Mouse (Mus musculus) midbrain, embryonic 14.5 days (tissue): ENCODE measurements around the gene Rbfox2. TPM values are rescaled to one million over a fixed set of nuclear protein-coding genes. Genes with fewer than 3 reads are reported as not detected.

ENCODE experiments used
- ATAC-seq: fragments of 200-750 bp; cut with Nextera tagmentation; 2 replicates; pipeline ENCODE4 v1.8.0; 2017; ENCODE audit warnings: moderate number of reproducible peaks, moderate library complexity; ENCODE audit not compliant: low FRiP score, low TSS enrichment
- DNase-seq: peaks from one replicate; pipeline ENCODE4 v3.0.0-alpha.2; 2015
- H3K27ac ChIP-seq: fragments of 300-500 bp; sonication (generic); replicated peaks from 2 replicates; pipeline ENCODE4 v1.5.1; 2014; ENCODE audit warnings: mild to moderate bottlenecking, low read depth, low read length, moderate library complexity
- H3K27me3 ChIP-seq: fragments of 300-500 bp; sonication (generic); 2 replicates; pipeline ENCODE4 v1.6.1; 2014; ENCODE audit warnings: low read length, control low read depth, mixed read lengths; ENCODE audit not compliant: control insufficient read depth, insufficient read depth
- H3K36me3 ChIP-seq: fragments of 300-500 bp; sonication (generic); 2 replicates; pipeline ENCODE4 v1.6.1; 2014; ENCODE audit warnings: low read length, control low read depth; ENCODE audit not compliant: control insufficient read depth, insufficient read depth
- H3K4me1 ChIP-seq: fragments of 300-500 bp; sonication (generic); 2 replicates; pipeline ENCODE4 v1.6.1; 2014; ENCODE audit warnings: mild to moderate bottlenecking, antibody characterized with exemption, low read length, control low read depth; ENCODE audit not compliant: control insufficient read depth, insufficient read depth
- H3K4me2 ChIP-seq: fragments of 300-500 bp; sonication (generic); 2 replicates; pipeline ENCODE4 v1.6.1; 2014; ENCODE audit warnings: mild to moderate bottlenecking, low read length, moderate library complexity
- H3K4me3 ChIP-seq: fragments of 300-500 bp; sonication (generic); replicated peaks from 2 replicates; pipeline ENCODE4 v1.5.1; 2014; ENCODE audit warnings: low read depth, low read length
- H3K9ac ChIP-seq: fragments of 300-500 bp; sonication (generic); replicated peaks from 2 replicates; pipeline ENCODE4 v1.6.1; 2014; ENCODE audit warnings: mild to moderate bottlenecking, low read length, moderate library complexity
- H3K9me3 ChIP-seq: fragments of 300-500 bp; sonication (generic); 2 replicates; pipeline ENCODE4 v1.6.1; 2016; ENCODE audit warnings: low read length, control low read depth, mixed read lengths; ENCODE audit not compliant: control insufficient read depth
- WGBS: fragments of 180-500 bp; shearing (Covaris S2); extraction: QIAGEN DNeasy Blood & Tissue Kit; methylation state at CpG from one replicate; pipeline ENCODE4 v1.1.7; 2014; 5-methylcytosine and 5-hydroxymethylcytosine counted together
- polyA plus RNA-seq: library from polyadenylated mRNA; unstranded; fragments of >200 nt; fragmentation: Nextera tagmentation; extraction: Ambion mirVana; gene quantifications from 2 replicates; pipeline ENCODE4 v1.2.1, GENCODE M21; 2014

Gene Rbfox2
- polyA plus RNA-seq, 1 experiment from 2014 or later, result 195 TPM

DNA sequence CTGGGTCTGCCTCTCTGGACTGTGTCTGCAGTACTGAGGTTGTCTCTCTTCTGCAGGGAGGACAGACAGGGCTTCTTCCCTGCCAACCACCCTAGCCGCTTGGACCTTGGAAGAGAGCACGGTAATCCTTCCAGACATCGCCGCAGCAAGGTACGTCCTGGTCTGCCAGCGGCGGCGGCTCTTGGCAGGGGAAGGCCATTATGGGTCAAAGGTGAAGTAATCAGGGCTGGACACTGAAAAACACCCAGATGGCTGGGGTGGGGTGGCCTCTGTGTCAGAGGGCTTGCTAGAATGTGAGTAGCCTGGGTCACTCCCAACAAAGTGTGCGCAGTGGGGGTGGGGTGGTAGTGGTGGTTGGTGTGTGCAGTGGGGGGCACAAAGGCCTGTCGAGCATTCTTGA is 261.2 kb downstream of the Rbfox2 start:
- Histone ChIP-seq H3K4me3 (no peak overlapping the region), H3K9ac (no peak overlapping the region), H3K36me3 (no peaks in the 10 kb centered on the region), H3K4me1 (no peaks in the 10 kb centered on the region), H3K9me3 (no peaks in the 10 kb centered on the region), H3K27ac (no peak overlapping the region), H3K4me2 (no peak overlapping the region), H3K27me3 (no peaks in the 10 kb centered on the region)
- DNase-seq (no peak), ATAC-seq (no peak)
- WGBS, result 88% methylated on average over 10 of the region's 10 CpGs

DNA sequence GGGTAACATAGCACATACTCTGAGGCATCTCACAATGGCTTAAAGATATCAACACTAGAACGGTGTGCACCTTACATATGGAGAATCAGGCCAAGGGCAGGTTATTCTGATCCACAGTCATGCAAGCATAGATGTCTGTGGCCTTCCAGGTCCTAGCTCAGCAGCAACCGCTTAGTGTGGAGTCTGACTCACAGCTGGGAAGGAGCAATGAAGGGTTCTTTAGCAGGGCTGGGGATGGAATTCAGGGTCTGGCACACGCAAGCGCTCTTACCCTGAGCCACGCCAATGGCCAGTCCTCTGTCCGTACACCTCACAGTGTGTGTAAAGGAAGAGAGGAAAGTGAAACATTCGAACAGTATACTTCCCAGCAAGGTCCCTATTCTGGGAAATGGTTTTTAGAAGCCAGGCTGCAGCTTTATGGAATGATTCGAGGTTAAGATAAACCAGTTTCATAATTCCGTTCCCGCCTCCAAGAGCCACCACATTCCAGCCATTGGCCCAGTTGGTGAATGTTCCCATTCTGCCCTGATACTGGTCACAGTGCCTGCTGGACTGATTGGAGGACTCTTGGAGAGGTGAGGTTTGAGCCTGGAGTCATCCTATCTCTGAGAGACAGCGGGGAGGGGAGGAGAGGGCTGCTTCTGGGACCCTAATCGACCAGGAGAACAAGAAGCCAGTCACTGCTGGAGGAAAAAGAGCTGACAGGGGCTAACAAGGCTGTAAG is 262.0 kb downstream of the Rbfox2 start, which contains the start of gene Apol6:
Apol6 (plus strand) TSS at position 133 of the 724 bp plus-strand sequence.
- no peaks in the 10 kb centered on the region for H3K27me3 ChIP-seq
- no peak for ATAC-seq
- no peak within 1 kb of the TSS for H3K4me2 ChIP-seq
- no peaks in the 10 kb centered on the region for H3K9me3 ChIP-seq
- H3K27ac ChIP-seq, result no peak within 1 kb of the TSS
- H3K36me3 ChIP-seq, result no peaks in the 10 kb centered on the region
- no peak for DNase-seq
- no peaks in the 10 kb centered on the region for H3K4me1 ChIP-seq
- 86% methylated on average over 12 of the region's 12 CpGs for WGBS
- no peak within 1 kb of the TSS for H3K9ac ChIP-seq
- H3K4me3 ChIP-seq, result no peak within 1 kb of the TSS

DNA sequence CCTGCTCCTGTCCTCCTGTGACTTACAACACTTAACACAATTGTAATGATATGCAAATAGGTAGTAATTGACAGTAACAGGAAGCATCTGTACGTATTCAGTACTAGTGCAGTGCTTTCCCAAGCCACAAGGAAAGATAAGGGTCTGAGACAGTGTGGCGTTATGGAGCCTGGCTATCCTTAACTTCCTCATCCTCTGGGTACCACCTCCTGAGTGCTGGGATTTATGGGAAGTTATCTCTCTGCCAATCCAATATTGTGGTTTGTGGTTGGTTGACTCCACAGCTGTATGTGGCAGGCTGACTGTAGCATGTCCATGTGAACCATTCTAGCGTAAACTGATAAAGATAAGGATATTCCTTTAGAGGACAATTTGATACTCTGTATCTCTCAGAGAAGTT is 266.0 kb downstream of the Rbfox2 start:
- H3K36me3 ChIP-seq, result no peaks in the 10 kb centered on the region
- H3K4me2 ChIP-seq, result no peak overlapping the region
- no peaks in the 10 kb centered on the region for H3K27me3 ChIP-seq
- 93% methylated on average over 3 of the region's 3 CpGs for WGBS
- H3K9me3 ChIP-seq, result no peaks in the 10 kb centered on the region
- DNase-seq (no peak), ATAC-seq (no peak)
- H3K9ac ChIP-seq, result no peak overlapping the region
- H3K27ac ChIP-seq, result no peak overlapping the region
- no peak overlapping the region for H3K4me3 ChIP-seq
- peaks cover 10% of the 10 kb centered on the region for H3K4me1 ChIP-seq

DNA sequence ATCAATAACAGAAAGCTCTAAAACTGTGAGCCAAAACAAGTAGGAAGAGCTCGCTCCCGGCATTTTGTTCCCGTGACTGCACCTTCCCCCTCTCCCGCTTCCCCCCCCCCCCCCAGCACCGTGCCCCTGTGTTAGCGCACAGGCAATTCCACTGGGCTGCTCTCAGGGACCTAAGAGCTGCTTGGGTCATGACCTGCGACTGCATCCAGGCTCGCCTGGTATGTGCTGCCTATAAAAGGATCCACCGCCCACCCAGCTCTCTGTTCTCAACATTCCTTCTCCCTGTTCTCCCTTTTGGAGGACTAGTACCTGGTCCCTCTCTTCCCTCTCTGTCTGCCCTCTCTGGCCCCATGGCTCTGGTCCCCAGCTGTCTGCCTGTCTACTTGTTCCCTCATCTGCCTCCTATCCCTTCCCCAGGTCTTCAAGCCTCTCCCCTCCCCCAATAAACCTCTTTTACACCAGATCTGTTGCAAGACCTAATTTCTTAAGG is 267.5 kb downstream of the Rbfox2 start:
- no peak overlapping the region for H3K9ac ChIP-seq
- H3K9me3 ChIP-seq, result no peaks in the 10 kb centered on the region
- DNase-seq (no peak), ATAC-seq (no peak)
- peaks cover 10% of the 10 kb centered on the region for H3K4me1 ChIP-seq
- H3K4me3 ChIP-seq, result no peak overlapping the region
- H3K27ac ChIP-seq, result no peak overlapping the region
- H3K27me3 ChIP-seq, result no peaks in the 10 kb centered on the region
- no peaks in the 10 kb centered on the region for H3K36me3 ChIP-seq
- H3K4me2 ChIP-seq, result no peak overlapping the region
- 75% methylated on average over 9 of the region's 9 CpGs for WGBS

DNA sequence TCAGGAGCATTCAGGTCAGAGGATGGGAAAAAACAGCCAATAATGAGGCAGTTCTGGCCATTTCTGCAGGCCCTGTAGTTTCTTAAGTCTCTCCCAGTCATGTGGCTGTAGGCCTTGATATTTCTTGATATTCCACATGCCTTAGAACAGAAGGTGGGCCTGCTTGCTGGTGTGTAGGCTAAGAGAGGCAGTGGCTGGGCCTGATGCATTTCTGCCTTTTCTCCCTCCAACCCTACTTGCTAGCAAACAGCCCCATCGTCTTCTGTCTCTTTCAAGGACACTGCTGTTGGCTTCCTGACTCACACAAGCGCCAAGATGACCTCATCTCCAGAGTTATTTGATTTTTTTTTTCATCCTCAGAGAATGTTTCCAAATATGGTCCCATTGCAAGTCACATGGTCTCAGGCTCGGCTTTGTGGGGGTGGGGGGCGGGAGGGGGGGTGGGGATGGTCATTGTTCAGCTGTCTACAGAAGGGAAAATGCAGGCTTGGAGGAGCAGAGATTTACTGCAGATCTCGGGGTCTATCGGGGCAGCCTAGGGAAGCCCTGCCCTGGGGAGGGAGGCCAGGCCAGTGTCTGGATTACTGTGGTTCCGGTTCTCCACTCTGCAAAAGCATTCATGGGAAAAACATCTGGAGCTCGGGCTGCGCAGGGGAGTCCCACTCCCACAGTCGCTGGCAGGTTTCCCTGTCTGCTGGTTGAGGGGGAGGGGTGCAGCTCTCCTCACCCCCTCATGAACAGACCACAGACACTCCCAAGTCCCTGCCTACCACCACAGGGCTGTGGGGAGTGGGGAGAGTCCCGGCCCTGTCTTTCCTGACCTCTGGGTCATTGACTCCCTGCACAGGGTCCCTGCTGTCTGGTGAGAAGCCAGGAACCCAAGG is 269.3 kb downstream of the Rbfox2 start:
- Histone ChIP-seq H3K4me2 (no peak overlapping the region), H3K27ac (peak overlapping the region; percentile 43), H3K4me1 (peaks cover 10% of the 10 kb centered on the region), H3K27me3 (no peaks in the 10 kb centered on the region), H3K4me3 (no peak overlapping the region), H3K9ac (no peak overlapping the region; the same call in 1 of the 2 replicates), H3K36me3 (no peaks in the 10 kb centered on the region), H3K9me3 (no peaks in the 10 kb centered on the region)
- peak; percentile 28 for DNase-seq
- WGBS, result 39% methylated on average over 11 of the region's 11 CpGs
- ATAC-seq, result no peak

DNA sequence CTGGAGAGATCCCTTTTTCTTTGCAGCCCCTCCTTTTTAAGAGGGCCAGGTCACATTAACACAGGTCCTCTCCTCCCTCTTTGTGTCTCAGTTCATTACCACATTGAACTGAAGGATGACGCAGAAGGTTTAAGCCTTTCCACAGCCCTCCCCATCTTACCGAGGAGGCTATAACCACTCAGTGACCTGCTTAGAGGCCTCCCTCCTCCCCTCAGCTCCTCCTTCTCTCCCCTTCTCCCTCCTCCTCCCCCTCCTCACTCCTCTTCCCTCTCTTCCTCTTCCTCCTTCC is 269.9 kb downstream of the Rbfox2 start:
- Histone ChIP-seq H3K9me3 (no peaks in the 10 kb centered on the region), H3K4me2 (no peak overlapping the region), H3K4me1 (peaks cover 10% of the 10 kb centered on the region), H3K9ac (no peak overlapping the region), H3K27me3 (no peaks in the 10 kb centered on the region), H3K27ac (peak overlapping the region; percentile 43), H3K36me3 (no peaks in the 10 kb centered on the region), H3K4me3 (no peak overlapping the region)
- WGBS, result 41% methylated on average over 2 of the region's 2 CpGs
- ATAC-seq, result no peak
- DNase-seq, result no peak

DNA sequence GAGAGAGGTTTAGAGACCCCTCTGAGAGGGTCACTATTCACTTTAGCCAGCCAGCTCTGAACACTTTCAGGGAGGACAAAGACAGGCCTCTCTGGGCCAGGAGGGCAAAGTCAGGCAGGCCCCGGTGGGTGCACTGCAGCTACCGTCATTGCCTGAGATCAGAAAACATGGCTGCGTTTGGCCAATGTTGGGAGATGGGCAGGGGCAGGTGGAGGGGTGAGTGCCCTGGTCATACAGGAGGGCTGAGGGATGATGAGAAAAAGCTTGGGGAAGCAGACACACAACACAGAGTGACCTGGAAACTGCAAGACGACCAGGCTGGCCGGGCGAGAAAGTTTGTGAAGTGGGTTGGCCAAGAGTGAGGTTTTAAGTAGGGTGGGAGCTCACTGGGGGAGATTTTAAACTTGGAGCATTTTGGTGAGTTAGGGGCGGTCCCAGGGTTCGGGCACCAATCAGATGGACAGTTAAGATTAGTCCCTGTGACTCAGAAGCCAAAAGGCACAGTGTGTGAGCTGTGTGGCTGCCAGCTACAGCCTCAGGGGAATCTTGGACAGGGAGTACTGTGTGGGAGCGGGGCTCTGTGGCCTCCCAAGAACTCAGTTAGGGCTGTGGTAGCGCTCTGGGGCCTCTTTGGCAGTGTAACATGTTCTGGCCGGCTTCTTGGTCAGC is 270.4 kb downstream of the Rbfox2 start:
- ATAC-seq (no peak), DNase-seq (no peak)
- Histone ChIP-seq H3K27me3 (no peaks in the 10 kb centered on the region), H3K4me3 (no peak overlapping the region), H3K27ac (0 out of 2 replicates have a peak overlapping the region, but pooled peaks have one; percentile 43), H3K9me3 (no peaks in the 10 kb centered on the region), H3K36me3 (no peaks in the 10 kb centered on the region), H3K4me2 (no peak overlapping the region), H3K4me1 (peaks cover 10% of the 10 kb centered on the region), H3K9ac (no peak overlapping the region)
- WGBS, result 80% methylated on average over 11 of the region's 11 CpGs

DNA sequence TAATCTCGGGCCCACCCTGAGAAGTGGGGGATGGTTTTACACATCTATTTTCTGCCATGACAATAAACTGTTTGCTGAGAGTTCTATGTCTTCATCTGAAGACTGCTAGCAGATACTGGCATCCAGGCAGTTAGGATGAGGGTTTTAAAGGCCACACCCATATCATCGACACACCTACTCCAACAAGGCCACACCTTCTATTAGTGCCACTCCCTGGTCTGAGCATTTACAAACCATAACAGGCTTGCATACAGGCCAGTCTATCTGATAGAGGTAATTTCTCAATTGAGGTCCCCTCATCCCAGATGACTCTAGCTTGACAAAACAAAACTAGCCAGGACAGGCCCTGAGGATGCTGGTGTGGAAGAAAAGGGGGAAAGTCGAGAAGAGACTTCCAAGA is 271.2 kb downstream of the Rbfox2 start:
- no peak overlapping the region for H3K4me2 ChIP-seq
- ATAC-seq (no peak), DNase-seq (no peak)
- H3K27me3 ChIP-seq, result no peaks in the 10 kb centered on the region
- no peak overlapping the region for H3K4me3 ChIP-seq
- no peaks in the 10 kb centered on the region for H3K36me3 ChIP-seq
- H3K27ac ChIP-seq, result no peak overlapping the region
- H3K9ac ChIP-seq, result no peak overlapping the region
- 92% methylated on average over 3 of the region's 3 CpGs for WGBS
- no peaks in the 10 kb centered on the region for H3K9me3 ChIP-seq
- H3K4me1 ChIP-seq, result peaks cover 10% of the 10 kb centered on the region
